Mouse (Mus musculus) forebrain, embryonic 16.5 days (tissue): ENCODE measurements around the gene Mecom. TPM values are rescaled to one million over a fixed set of nuclear protein-coding genes. Genes with fewer than 3 reads are reported as not detected.
A peak's percentile ranks its signal among the peaks of the same experiment; 100 is the strongest.

Experiments used
- ATAC-seq: fragments of 200-750 bp; cut with Nextera tagmentation; 2 replicates; pipeline ENCODE4 v1.8.0; 2017; ENCODE audit warnings: mild to moderate bottlenecking, moderate library complexity
- H3K27ac ChIP-seq: fragments of 300-500 bp; sonication (generic); 2 replicates; pipeline ENCODE4 v1.5.1; 2014; ENCODE audit warnings: low read length, control low read depth
- H3K27me3 ChIP-seq: fragments of 300-500 bp; sonication (generic); replicated peaks from 2 replicates; pipeline ENCODE4 v1.6.1; 2014; ENCODE audit warnings: low read length; ENCODE audit not compliant: control insufficient read depth, insufficient read depth
- H3K36me3 ChIP-seq: fragments of 300-500 bp; sonication (generic); 2 replicates; pipeline ENCODE4 v1.6.1; 2014; ENCODE audit not compliant: control insufficient read depth, insufficient read depth
- H3K4me1 ChIP-seq: fragments of 300-500 bp; sonication (generic); replicated peaks from 2 replicates; pipeline ENCODE4 v1.6.1; 2014; ENCODE audit warnings: low read length; ENCODE audit not compliant: control insufficient read depth, insufficient read depth
- H3K4me2 ChIP-seq: fragments of 300-500 bp; sonication (generic); 2 replicates; pipeline ENCODE4 v1.6.1; 2014; ENCODE audit warnings: mild to moderate bottlenecking, low read length, control low read depth
- H3K4me3 ChIP-seq: fragments of 300-500 bp; sonication (generic); replicated peaks from 2 replicates; pipeline ENCODE4 v1.5.1; 2014; ENCODE audit warnings: mild to moderate bottlenecking, low read length, control low read depth
- H3K9ac ChIP-seq: fragments of 300-500 bp; sonication (generic); replicated peaks from 2 replicates; pipeline ENCODE4 v1.6.1; 2014; ENCODE audit warnings: low read depth, low read length, control low read depth
- H3K9me3 ChIP-seq: fragments of 300-500 bp; sonication (generic); 2 replicates; pipeline ENCODE4 v1.6.1; 2016; ENCODE audit warnings: low read length; ENCODE audit not compliant: control insufficient read depth
- WGBS: fragments of 180-500 bp; shearing (Covaris S2); extraction: QIAGEN DNeasy Blood & Tissue Kit; methylation state at CpG from one replicate; pipeline ENCODE4 v1.1.7; 2014; 5-methylcytosine and 5-hydroxymethylcytosine counted together
- polyA plus RNA-seq: library from polyadenylated mRNA; unstranded; fragments of >200 nt; fragmentation: Nextera tagmentation; extraction: Ambion mirVana; gene quantifications from 2 replicates; pipeline ENCODE4 v1.2.1, GENCODE M21; 2015

The Mecom gene
- polyA plus RNA-seq, 1 experiment from 2014 or later: 2.1 TPM

DNA sequence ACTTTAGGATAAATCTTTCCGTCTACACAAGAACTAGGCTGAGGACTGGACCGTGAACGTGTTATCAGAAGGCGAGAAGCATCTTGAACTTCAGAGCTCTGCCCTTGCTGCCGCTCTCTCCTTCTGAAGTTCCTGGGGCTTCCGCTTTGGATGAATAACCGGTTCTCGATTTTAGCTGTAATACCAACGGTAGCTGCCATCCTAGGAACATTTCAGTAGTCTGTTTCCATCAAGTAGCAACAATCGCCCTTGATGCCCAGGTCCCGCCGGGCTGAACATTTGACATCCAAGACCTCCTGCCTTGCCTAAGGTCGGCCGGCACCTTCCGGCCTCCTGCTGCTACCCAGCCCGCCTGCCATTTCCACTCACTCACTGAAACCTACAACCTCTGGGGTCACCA lies 37.7 kb downstream of the Mecom start:
- Histone ChIP-seq H3K9me3 (no peaks in the 10 kb centered on the region), H3K4me1 (peaks cover 43% of the 10 kb centered on the region), H3K9ac (no peak overlapping the region), H3K4me3 (no peak overlapping the region), H3K27me3 (peaks cover 54% of the 10 kb centered on the region), H3K4me2 (no peak overlapping the region; the same call in 1 of the 2 replicates), H3K36me3 (no peaks in the 10 kb centered on the region), H3K27ac (no peak overlapping the region)
- ATAC-seq: no peak
- WGBS: under 1% methylated on average over 16 of the region's 16 CpGs

DNA sequence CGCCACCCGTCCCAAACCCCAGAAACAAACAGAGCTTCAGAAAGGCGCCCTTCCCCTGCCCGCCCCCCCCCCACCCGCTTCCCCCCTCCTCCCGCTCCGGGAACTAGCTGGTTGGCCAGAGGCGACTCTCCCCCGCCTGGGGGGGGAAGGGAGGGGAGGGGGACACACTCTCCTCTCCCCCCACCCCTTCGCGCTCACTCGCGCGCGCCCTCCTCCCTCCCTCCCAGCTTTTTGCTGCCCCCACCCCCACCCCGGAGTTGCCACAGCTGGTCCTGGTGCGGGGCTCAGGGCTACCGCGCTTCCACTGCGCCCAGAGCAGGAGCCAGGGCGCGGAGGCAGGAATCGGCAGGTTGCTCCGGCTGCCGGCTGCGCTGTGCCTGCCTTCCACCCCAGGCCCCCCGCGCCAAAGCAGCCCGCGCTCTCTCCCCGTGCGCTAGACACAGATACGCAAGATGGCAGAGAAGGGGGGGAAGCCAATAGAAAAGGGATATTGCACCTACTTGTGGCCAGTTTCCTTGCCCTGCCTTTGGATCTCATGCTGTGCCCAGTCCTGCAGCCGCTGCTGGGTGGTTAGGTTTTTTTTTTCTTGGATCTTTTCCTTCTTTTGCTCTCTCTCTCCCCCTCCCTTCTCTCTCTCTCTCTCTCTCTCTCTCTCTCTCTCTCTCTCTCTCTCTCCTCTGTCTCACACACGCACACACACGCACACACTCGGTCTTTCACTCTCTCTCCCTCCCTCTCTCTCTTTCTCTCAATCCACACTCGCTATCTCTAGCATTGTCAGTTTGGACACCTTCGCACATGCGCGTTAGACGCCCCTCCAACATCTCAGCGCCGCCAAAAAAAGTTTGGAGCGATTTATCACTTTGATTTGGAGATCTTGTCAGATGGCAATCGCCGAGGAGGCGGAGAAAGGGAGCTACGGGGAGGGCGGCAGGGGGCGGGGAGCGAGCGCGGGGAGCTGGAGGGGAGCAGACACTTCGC lies 38.6 kb downstream of the Mecom start:
- Histone ChIP-seq H3K9me3 (no peaks in the 10 kb centered on the region), H3K4me2 (peak overlapping the region; percentile 77), H3K27ac (no peak overlapping the region), H3K9ac (peak overlapping the region; percentile 34), H3K4me1 (peaks cover 34% of the 10 kb centered on the region), H3K4me3 (peak overlapping the region; percentile 46), H3K36me3 (no peaks in the 10 kb centered on the region), H3K27me3 (peaks cover 61% of the 10 kb centered on the region)
- ATAC-seq: peak; percentile 41
- under 1% methylated on average over 41 of the region's 55 CpGs for WGBS

DNA sequence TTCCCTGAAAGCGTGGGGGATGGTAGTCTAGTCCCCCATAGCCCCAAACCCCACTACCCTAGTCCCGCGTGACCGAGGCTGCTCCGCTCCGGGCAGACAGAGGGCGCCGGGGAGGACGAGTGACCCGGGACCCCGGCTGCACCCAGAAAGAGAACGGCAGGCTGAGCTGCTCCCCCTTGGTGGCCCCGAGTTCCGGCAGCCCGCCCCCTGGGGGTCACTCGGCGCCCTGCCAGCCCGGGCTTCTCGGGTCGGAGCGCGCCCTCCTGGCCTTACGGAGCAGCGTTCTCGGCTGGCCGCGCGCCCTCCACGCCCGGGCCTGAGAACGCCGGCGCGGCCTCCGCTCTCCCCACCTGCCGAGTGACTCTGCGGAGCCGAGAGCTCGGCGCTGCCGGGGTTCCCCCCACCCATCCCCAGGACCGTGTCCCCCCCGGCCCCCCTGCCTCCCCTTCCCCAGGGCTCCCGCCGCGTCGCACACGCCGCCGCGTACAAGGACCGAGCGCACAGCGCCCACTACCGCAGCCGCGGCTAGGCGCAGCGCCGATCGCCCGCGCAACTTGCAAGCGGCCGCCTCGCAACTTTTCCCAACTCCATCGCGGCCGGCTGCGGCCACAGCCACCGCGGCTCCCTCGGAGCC lies 39.4 kb downstream of the Mecom start:
- Histone ChIP-seq H3K36me3 (no peaks in the 10 kb centered on the region), H3K4me3 (peak overlapping the region; percentile 46), H3K27ac (peak overlapping the region; percentile 20; the same call in 1 of the 2 replicates), H3K27me3 (peaks cover 65% of the 10 kb centered on the region), H3K4me2 (peak overlapping the region; percentile 77), H3K4me1 (peaks cover 30% of the 10 kb centered on the region), H3K9ac (peak overlapping the region; percentile 34; the same call in 1 of the 2 replicates), H3K9me3 (no peaks in the 10 kb centered on the region)
- peak; percentile 79 for ATAC-seq
- under 1% methylated on average over 59 of the region's 73 CpGs for WGBS

DNA sequence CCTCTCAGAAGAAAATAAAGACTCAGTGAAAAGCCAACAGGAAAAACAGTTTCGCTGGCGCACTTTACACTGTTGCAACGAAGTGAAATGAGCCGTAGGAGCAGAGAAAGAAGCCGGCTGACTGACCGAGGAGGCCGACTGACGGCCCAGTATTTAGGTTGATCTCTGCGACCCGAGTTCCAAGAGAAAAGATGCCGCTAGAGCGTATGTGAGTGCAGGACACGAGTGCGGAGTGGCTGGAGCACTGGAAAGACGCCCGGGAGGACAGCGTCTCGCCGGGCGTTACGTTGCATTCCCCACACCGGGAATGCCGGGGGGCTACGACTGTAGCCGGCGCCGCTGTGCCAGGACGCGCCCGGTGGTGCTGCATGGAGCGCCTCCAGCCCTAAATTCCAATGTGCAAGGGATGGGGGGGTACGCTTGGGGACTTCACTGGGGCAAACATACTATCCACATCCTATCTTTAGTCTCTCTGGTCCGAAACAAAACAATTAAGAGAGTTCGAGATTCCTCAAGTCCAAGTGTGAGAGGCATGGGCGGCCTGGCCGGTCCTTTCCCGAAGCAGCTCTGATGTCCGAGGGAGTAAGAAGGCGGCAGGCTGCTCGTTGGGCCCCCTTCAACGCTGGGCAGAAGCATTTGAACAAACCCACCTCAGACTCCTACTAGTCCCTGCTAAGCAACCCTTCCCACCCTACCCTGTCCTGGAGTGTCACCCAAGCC lies 40.1 kb downstream of the Mecom start:
- Histone ChIP-seq H3K4me2 (peak overlapping the region; percentile 77), H3K27ac (peak overlapping the region; percentile 20; the same call in 1 of the 2 replicates), H3K9ac (peak overlapping the region; percentile 9), H3K9me3 (no peaks in the 10 kb centered on the region), H3K27me3 (peaks cover 58% of the 10 kb centered on the region), H3K36me3 (no peaks in the 10 kb centered on the region), H3K4me3 (peak overlapping the region; percentile 46), H3K4me1 (peaks cover 30% of the 10 kb centered on the region)
- WGBS: under 1% methylated on average over 41 of the region's 41 CpGs
- ATAC-seq: peak; percentile 24

DNA sequence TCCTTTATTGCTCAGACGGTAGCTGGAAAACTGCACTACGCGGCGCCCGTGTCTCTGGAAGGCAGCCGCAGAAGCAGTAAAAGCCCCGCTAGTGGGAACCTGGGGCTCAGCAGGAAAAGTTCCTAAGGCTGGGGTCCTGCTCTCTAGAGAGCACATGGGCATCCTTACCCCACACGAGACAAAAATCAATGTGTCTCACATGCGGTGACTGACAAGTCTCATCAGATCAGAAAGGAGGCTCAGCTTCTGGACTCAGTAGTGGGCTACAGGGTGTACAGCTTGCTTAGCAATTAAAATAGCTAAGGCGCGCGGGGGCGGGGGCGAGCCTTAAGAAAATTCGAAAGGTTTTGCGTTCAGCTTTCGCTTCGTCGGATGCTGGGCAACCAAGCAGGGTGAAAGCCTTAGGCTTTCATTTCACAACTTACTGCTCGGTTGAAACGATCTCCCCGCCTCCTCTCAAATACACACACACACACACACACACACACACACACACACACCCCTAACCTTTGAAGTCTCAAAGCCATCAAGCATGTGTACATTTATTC lies 40.7 kb downstream of the Mecom start:
- Histone ChIP-seq H3K4me3 (peak overlapping the region; percentile 46), H3K27me3 (peaks cover 53% of the 10 kb centered on the region), H3K36me3 (no peaks in the 10 kb centered on the region), H3K27ac (no peak overlapping the region), H3K9me3 (no peaks in the 10 kb centered on the region), H3K4me1 (peaks cover 30% of the 10 kb centered on the region), H3K4me2 (peak overlapping the region; percentile 77), H3K9ac (0 out of 2 replicates have a peak overlapping the region, but pooled peaks have one; percentile 10)
- 0% methylated on average over 22 of the region's 22 CpGs for WGBS
- peak; percentile 14; the same call in 1 of the 2 replicates for ATAC-seq

DNA sequence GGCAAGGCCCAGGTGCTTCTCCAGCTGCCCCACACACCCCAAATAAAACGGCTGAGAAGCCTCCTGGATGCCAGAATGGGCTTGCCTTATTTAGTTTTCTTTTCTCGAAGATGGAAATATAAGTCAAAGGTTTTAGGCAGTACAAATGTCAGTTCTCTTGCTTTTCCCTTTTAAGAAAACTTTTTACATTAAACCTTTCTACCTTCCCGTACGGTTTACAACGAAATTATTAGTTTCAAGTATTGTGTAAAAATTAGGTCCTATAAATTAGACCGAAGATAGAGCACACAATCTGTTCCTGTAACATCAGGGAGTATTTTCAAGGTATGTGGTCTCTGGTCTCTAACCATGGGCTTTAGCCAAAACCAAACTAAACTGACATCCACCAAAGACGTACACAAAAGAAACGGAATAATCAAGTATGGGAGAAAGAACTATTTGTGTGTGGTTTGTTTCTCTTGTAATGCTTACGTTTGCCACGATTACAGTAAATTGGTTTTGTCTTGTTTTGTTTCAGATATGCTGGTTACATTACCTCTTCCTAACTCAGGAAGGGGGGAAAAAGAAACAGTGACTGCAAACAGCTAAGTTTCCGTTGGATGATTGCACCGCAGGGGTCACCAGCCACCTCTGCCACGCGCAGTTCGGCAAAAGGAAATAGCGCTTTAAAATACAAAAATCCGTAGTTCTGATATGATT lies 41.3 kb downstream of the Mecom start:
- H3K27me3 ChIP-seq: peaks cover 47% of the 10 kb centered on the region
- H3K4me1 ChIP-seq: peaks cover 30% of the 10 kb centered on the region
- H3K9ac ChIP-seq: no peak overlapping the region
- peak overlapping the region; percentile 46; the same call in 1 of the 2 replicates for H3K4me3 ChIP-seq
- ATAC-seq: no peak
- no peaks in the 10 kb centered on the region for H3K9me3 ChIP-seq
- no peaks in the 10 kb centered on the region for H3K36me3 ChIP-seq
- peak overlapping the region; percentile 77 for H3K4me2 ChIP-seq
- no peak overlapping the region for H3K27ac ChIP-seq
- 9% methylated on average over 17 of the region's 17 CpGs for WGBS

DNA sequence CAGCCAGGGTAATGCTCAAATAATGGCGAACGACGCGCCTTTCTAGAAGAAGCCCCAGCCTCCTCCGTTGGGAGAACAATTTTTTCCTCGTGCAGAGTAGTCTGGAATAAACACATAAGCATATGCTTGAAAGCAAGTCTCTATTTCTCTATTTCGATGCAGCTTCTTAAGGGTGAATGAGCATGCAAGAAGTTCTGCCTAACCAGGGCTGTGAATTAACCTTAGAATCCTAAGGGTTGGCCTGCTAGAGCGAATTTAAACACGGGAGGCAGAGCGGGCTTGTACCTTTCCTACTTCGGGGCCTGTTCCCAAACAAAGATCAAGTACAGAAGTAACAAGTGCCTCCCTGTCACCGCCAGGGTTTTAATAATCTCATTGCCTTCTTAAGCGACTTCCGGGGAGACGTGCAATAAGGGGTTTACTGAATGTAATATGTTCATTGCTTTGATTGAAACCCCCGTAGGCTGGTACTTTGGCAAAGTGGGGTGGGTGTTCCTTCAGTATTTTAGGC lies 42.0 kb downstream of the Mecom start:
- 29% methylated on average over 16 of the region's 16 CpGs for WGBS
- no peak overlapping the region for H3K27ac ChIP-seq
- no peak for ATAC-seq
- H3K9ac ChIP-seq: no peak overlapping the region
- H3K9me3 ChIP-seq: no peaks in the 10 kb centered on the region
- peaks cover 40% of the 10 kb centered on the region for H3K27me3 ChIP-seq
- peaks cover 30% of the 10 kb centered on the region for H3K4me1 ChIP-seq
- H3K4me3 ChIP-seq: no peak overlapping the region
- no peaks in the 10 kb centered on the region for H3K36me3 ChIP-seq
- H3K4me2 ChIP-seq: no peak overlapping the region

DNA sequence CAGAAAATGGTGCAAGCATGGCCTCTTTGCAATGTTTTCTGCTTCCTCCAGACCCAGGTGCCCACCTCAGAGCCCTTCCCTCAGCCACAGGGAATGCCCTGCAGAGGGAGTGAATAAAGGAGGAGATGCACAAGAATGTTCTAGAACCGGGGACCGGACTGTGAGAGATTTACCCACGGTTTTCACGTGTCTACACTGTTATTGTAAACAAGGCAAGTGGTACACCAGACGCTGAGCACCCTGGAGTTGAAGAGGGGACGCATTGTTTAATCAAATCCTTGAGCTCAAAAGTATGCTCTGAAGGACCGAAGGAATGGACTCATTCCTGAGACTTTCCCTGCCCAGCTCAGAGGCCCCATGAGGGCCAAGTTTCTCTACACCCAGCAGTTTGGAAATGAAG lies 43.2 kb downstream of the Mecom start:
- H3K36me3 ChIP-seq: no peaks in the 10 kb centered on the region
- H3K4me3 ChIP-seq: no peak overlapping the region
- H3K9ac ChIP-seq: no peak overlapping the region
- no peak overlapping the region for H3K27ac ChIP-seq
- H3K9me3 ChIP-seq: no peaks in the 10 kb centered on the region
- peaks cover 32% of the 10 kb centered on the region for H3K27me3 ChIP-seq
- no peak overlapping the region for H3K4me2 ChIP-seq
- WGBS: 48% methylated on average over 7 of the region's 7 CpGs
- no peak for ATAC-seq
- peaks cover 29% of the 10 kb centered on the region for H3K4me1 ChIP-seq
